Mouse (Mus musculus): ENCODE data around the gene 1700012A03Rik. TPM values are rescaled to one million over a fixed set of nuclear protein-coding genes. Genes with fewer than 3 reads are reported as not detected.

The 1700012A03Rik gene
- polyA plus RNA-seq, 1 experiment from 2014 or later = not detected

DNA sequence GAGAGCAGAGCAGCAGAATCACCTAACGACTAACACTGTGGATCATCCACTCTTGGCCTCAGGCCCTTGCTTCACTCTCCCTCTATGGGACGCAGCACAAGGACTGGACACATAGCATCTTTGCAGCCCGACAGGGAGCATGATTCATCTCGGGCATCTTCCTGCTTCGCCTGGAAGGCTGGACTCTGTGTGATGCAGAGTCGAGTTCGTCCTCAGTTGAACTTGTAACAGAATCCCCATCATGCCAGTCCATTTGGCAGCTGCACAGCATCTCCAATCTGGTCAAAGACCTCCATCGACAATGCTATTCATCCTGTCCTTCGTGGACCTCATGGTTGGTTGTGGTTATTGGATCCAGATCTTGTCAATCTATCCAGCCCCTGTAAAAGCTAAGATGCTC, 11.2 kb downstream of the 1700012A03Rik start:
- Histone ChIP-seq H3K9me3 (ENCODE audit: control insufficient read depth, low read length) (no peaks in the 10 kb centered on the region), H3K4me1 (ENCODE audit: control insufficient read depth, insufficient read depth, low read depth, low read length) (no peaks in the 10 kb centered on the region), H3K27me3 (replicated peaks; ENCODE audit: control insufficient read depth, insufficient read depth, low read length) (no peaks in the 10 kb centered on the region), H3K4me2 (ENCODE audit: low read length) (no peak overlapping the region), H3K4me3 (ENCODE audit: low read length) (no peak overlapping the region), H3K9ac (ENCODE audit: low read depth, low read length) (no peak overlapping the region), H3K27ac (ENCODE audit: low read depth, low read length) (no peak overlapping the region), H3K36me3 (ENCODE audit: control insufficient read depth, insufficient read depth, low read length) (no peaks in the 10 kb centered on the region)
- no peak for ATAC-seq
- 83% methylated on average over 9 of the region's 9 CpGs for WGBS

DNA sequence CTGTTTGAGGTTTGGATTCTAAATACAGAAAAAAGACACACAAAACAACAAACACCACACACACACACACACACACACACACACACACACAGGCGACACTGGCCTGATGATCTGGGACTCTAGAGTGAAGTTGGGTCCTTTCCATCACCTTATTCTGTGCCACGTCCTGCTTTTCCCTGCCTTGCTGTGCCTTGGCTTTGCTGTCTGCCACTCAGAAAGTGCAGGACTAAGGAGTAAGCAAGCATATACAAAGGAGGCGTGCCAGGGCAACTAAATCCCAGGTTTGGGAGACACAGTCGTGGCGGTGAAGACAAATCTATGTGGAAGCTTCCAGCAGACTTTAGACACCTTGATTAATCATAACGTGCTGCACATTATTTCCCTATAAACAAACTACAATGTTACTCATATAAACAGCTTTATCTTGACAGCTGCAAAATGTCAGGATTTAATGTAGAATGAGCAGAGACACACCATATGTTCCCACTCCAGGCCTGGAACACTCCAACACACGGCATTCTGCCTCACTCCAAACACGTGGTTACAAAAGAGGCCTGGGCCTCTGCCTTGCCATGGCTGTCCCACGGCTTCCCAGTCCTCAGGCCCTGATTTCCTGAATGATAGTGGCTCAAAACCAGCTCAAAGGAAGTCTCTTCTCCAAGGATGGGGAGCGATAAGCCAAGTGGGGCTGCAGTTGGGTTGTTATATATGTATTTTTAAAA, 15.9 kb downstream of the 1700012A03Rik start:
- Histone ChIP-seq H3K36me3 (ENCODE audit: control insufficient read depth, insufficient read depth, low read length) (no peaks in the 10 kb centered on the region), H3K9me3 (ENCODE audit: control insufficient read depth, low read length) (no peaks in the 10 kb centered on the region), H3K27ac (ENCODE audit: low read depth, low read length) (no peak overlapping the region), H3K27me3 (replicated peaks; ENCODE audit: control insufficient read depth, insufficient read depth, low read length) (no peaks in the 10 kb centered on the region), H3K4me2 (ENCODE audit: low read length) (no peak overlapping the region), H3K9ac (ENCODE audit: low read depth, low read length) (no peak overlapping the region), H3K4me1 (ENCODE audit: control insufficient read depth, insufficient read depth, low read depth, low read length) (no peaks in the 10 kb centered on the region), H3K4me3 (ENCODE audit: low read length) (no peak overlapping the region)
- 78% methylated on average over 10 of the region's 10 CpGs for WGBS
- ATAC-seq = no peak

DNA sequence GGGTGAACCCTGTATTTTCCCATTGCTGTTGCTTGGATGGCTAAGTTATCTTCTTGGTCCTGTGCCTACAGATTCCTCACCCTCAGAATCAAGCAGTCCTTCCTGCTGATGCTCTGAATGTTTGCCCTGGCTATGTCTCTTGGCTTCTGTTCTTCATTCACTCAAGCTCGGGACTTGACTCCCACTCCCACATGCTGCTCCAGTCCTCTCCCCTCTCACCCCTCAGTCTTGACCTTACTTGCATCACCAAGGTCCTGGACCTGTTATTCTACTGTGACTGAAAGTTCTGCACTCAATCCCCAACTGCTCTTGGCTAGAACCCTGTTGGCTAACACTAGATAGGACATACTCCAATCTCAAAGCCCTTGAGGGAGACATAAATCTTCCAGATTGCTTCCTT, 22.1 kb downstream of the 1700012A03Rik start:
- Histone ChIP-seq H3K27ac (ENCODE audit: low read depth, low read length) (no peak overlapping the region), H3K9ac (ENCODE audit: low read depth, low read length) (no peak overlapping the region), H3K9me3 (ENCODE audit: control insufficient read depth, low read length) (no peaks in the 10 kb centered on the region), H3K36me3 (ENCODE audit: control insufficient read depth, insufficient read depth, low read length) (no peaks in the 10 kb centered on the region), H3K4me3 (ENCODE audit: low read length) (no peak overlapping the region), H3K27me3 (replicated peaks; ENCODE audit: control insufficient read depth, insufficient read depth, low read length) (no peaks in the 10 kb centered on the region), H3K4me2 (ENCODE audit: low read length) (no peak overlapping the region), H3K4me1 (ENCODE audit: control insufficient read depth, insufficient read depth, low read depth, low read length) (no peaks in the 10 kb centered on the region)
- no peak for ATAC-seq
- 75% methylated on average over 1 of the region's 1 CpGs for WGBS

DNA sequence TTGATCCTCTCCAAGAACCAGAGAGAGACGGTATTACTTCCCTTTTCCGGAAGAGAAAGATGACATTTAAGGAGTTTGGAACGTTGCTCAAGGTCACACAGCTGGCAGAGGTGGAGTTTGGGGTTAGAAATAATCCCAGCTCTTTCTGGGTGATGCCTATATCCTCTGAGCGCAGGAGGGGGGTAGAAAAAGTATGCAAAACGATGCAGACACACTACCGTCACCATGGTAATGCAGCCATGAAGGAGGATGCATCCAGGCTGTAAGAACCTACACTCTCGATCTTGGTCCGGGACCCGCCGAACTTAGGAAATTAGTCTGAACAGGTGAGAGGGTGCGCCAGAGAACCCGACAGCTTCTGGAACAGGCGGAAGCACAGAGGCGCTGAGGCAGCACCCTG, 43.3 kb downstream of the 1700012A03Rik start:
- Histone ChIP-seq H3K27me3 (replicated peaks; ENCODE audit: control insufficient read depth, insufficient read depth, low read length) (no peaks in the 10 kb centered on the region), H3K4me1 (ENCODE audit: control insufficient read depth, insufficient read depth, low read depth, low read length) (no peaks in the 10 kb centered on the region), H3K27ac (ENCODE audit: low read depth, low read length) (no peak overlapping the region), H3K4me3 (ENCODE audit: low read length) (no peak overlapping the region), H3K9me3 (ENCODE audit: control insufficient read depth, low read length) (no peaks in the 10 kb centered on the region), H3K36me3 (ENCODE audit: control insufficient read depth, insufficient read depth, low read length) (no peaks in the 10 kb centered on the region), H3K9ac (ENCODE audit: low read depth, low read length) (no peak overlapping the region), H3K4me2 (ENCODE audit: low read length) (no peak overlapping the region)
- no peak for ATAC-seq
- WGBS = 95% methylated on average over 10 of the region's 14 CpGs

DNA sequence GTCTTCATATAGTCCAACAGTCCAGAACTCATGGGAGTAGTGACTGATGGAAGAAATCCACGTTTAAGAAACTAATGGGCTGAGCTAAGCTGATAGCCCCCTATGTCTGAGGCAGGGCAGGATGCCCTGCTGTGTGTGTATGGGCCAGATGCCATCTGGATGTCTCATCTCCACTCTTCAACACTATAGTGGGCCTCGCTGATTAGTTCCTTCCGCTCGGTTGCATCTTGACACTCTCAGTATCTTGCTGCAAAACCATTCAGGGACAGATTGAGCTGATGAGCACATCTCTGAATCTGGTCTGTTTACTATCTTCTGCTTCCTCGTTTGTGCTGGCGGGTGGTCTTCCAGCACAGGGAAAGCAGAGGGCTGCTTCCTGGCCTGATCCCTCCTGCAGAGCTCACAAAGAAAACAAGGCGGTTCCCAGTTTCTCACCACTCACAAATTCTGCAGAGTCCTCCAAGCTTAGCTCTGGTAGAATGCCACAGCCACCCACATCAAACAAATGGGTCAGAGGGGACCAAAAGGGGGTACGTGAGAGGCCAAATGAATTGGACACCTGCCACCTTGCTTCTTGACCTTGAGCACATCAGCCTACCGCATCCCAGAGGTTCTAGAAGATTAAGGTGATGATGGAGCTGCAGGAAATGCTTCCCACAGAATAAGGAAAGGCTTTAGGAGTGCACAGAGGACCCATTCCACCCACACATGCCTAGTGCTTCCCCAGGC, 55.7 kb downstream of the 1700012A03Rik start:
- ATAC-seq = peak; percentile 85
- no peak overlapping the region for H3K9ac ChIP-seq (ENCODE audit: low read depth, low read length)
- H3K36me3 ChIP-seq (ENCODE audit: control insufficient read depth, insufficient read depth, low read length) = no peaks in the 10 kb centered on the region
- H3K4me2 ChIP-seq (ENCODE audit: low read length) = no peak overlapping the region
- no peaks in the 10 kb centered on the region; the same call in 1 of the 2 replicates for H3K4me1 ChIP-seq (ENCODE audit: control insufficient read depth, insufficient read depth, low read depth, low read length)
- no peak overlapping the region for H3K27ac ChIP-seq (ENCODE audit: low read depth, low read length)
- no peak overlapping the region for H3K4me3 ChIP-seq (ENCODE audit: low read length)
- no peaks in the 10 kb centered on the region for H3K9me3 ChIP-seq (ENCODE audit: control insufficient read depth, low read length)
- H3K27me3 ChIP-seq (replicated peaks; ENCODE audit: control insufficient read depth, insufficient read depth, low read length) = no peaks in the 10 kb centered on the region
- WGBS = 42% methylated on average over 9 of the region's 9 CpGs
